Mouse (Mus musculus) lung, postnatal 0 days (tissue): ENCODE measurements around the gene Arsg. TPM values are rescaled to one million over a fixed set of nuclear protein-coding genes. Genes with fewer than 3 reads are reported as not detected.
A peak's percentile ranks its signal among the peaks of the same experiment; 100 is the strongest.

Experiments
- ATAC-seq: fragments of 200-750 bp; cut with Nextera tagmentation; 2 replicates; pipeline ENCODE4 v1.8.0; 2017; ENCODE audit warnings: moderate library complexity
- DNase-seq: peaks from one replicate; pipeline ENCODE4 v3.0.0-alpha.2; 2016; ENCODE audit warnings: low spot score
- H3K27ac ChIP-seq: fragments of 300-500 bp; sonication (generic); 2 replicates; pipeline ENCODE4 v1.5.1; 2014; ENCODE audit warnings: antibody characterized with exemption, mild to moderate bottlenecking, low read length, mixed read lengths
- H3K27me3 ChIP-seq: fragments of 300-500 bp; sonication (generic); replicated peaks from 2 replicates; pipeline ENCODE4 v1.6.1; 2014; ENCODE audit warnings: low read length, mixed read lengths; ENCODE audit not compliant: insufficient read depth
- H3K36me3 ChIP-seq: fragments of 300-500 bp; sonication (generic); 2 replicates; pipeline ENCODE4 v1.6.1; 2014; ENCODE audit warnings: low read length, mixed read lengths; ENCODE audit not compliant: insufficient read depth
- H3K4me1 ChIP-seq: fragments of 300-500 bp; sonication (generic); 2 replicates; pipeline ENCODE4 v1.6.1; 2014; ENCODE audit warnings: antibody characterized with exemption, low read depth, low read length, mixed read lengths; ENCODE audit not compliant: insufficient read depth
- H3K4me2 ChIP-seq: fragments of 300-500 bp; sonication (generic); replicated peaks from 2 replicates; pipeline ENCODE4 v1.6.1; 2014; ENCODE audit warnings: low read depth, mild to moderate bottlenecking, low read length, moderate library complexity, mixed read lengths
- H3K4me3 ChIP-seq: fragments of 300-500 bp; sonication (generic); 2 replicates; pipeline ENCODE4 v1.5.1; 2014; ENCODE audit warnings: low read depth, low read length
- H3K9ac ChIP-seq: fragments of 300-500 bp; sonication (generic); replicated peaks from 2 replicates; pipeline ENCODE4 v1.6.1; 2014; ENCODE audit warnings: low read depth, mild to moderate bottlenecking
- H3K9me3 ChIP-seq: fragments of 300-500 bp; sonication (generic); 2 replicates; pipeline ENCODE4 v1.6.1; 2016; ENCODE audit warnings: low read length, mixed read lengths
- CTCF ChIP-seq: IDR thresholded peaks from 2 replicates; pipeline ENCODE4 v1.5.1; 2016; ENCODE audit warnings: antibody characterized with exemption, mild to moderate bottlenecking
- EP300 ChIP-seq: IDR thresholded peaks from 2 replicates; pipeline ENCODE4 v1.6.1; 2016; ENCODE audit warnings: antibody characterized with exemption, mild to moderate bottlenecking, control low read depth
- WGBS: fragments of 180-500 bp; shearing (Covaris S2); extraction: QIAGEN DNeasy Blood & Tissue Kit; methylation state at CpG from one replicate; pipeline ENCODE4 v1.1.7; 2014; 5-methylcytosine and 5-hydroxymethylcytosine counted together
- polyA plus RNA-seq: library from polyadenylated mRNA; unstranded; fragments of >200 nt; fragmentation: Nextera tagmentation; extraction: Ambion mirVana; gene quantifications from 2 replicates; pipeline ENCODE4 v1.2.1, GENCODE M21; 2015

Arsg gene
- polyA plus RNA-seq, 1 experiment from 2014 or later = 7.1 TPM

- no peaks in the 10 kb centered on the region for H3K36me3 ChIP-seq
- no peak overlapping the region for H3K4me3 ChIP-seq
- no peak overlapping the region for H3K27ac ChIP-seq
- H3K4me2 ChIP-seq = no peak overlapping the region
- H3K9me3 ChIP-seq = no peaks in the 10 kb centered on the region
- DNase-seq = no peak
- H3K27me3 ChIP-seq = no peaks in the 10 kb centered on the region
- no peaks in the 10 kb centered on the region for H3K4me1 ChIP-seq
- TF ChIP-seq EP300 = no peak
- no peak for TF ChIP-seq CTCF
- no peak for ATAC-seq
- H3K9ac ChIP-seq = no peak overlapping the region
- WGBS = 42% methylated on average over 7 of the region's 7 CpGs
Observed at GRCm38 (mm10) chr11:109520958-109521357, 47.8 kb downstream of the Arsg start.

DNA sequence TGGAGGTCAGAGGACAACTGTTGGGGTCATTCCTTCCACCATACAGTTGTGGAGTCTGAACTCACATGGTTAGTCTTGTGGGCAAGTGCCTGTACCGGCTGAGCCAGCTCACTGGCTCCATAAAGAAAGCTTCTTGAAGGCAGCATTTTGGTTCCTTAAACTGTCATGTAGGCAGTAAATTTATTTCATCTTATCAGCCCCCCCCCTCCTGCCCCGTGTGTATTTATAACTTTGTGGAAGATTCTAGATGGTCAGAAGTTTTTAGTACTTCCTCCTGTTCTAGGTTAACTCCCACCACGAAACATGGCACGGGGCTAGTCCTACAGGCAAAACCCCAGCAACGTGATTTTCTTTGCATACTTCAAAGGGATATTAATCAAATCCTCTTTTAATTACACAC lies 51.7 kb downstream of the Arsg start:
- no peaks in the 10 kb centered on the region for H3K27me3 ChIP-seq
- no peaks in the 10 kb centered on the region for H3K36me3 ChIP-seq
- DNase-seq = no peak
- 80% methylated on average over 5 of the region's 5 CpGs for WGBS
- no peak overlapping the region for H3K27ac ChIP-seq
- no peak for TF ChIP-seq CTCF
- TF ChIP-seq EP300 = no peak
- H3K4me2 ChIP-seq = no peak overlapping the region
- H3K9me3 ChIP-seq = no peaks in the 10 kb centered on the region
- H3K4me3 ChIP-seq = no peak overlapping the region
- no peak overlapping the region for H3K9ac ChIP-seq
- no peaks in the 10 kb centered on the region for H3K4me1 ChIP-seq
- ATAC-seq = no peak

GRCm38 (mm10) chr11:109525571-109525970 lies 52.4 kb downstream of the Arsg start:
- Histone ChIP-seq H3K27me3 (no peaks in the 10 kb centered on the region), H3K9me3 (no peaks in the 10 kb centered on the region), H3K36me3 (no peaks in the 10 kb centered on the region), H3K4me2 (no peak overlapping the region), H3K27ac (no peak overlapping the region), H3K4me1 (no peaks in the 10 kb centered on the region), H3K4me3 (no peak overlapping the region), H3K9ac (no peak overlapping the region)
- 88% methylated on average over 4 of the region's 4 CpGs for WGBS
- ATAC-seq (no peak), DNase-seq (no peak)
- no peak for TF ChIP-seq CTCF

DNA sequence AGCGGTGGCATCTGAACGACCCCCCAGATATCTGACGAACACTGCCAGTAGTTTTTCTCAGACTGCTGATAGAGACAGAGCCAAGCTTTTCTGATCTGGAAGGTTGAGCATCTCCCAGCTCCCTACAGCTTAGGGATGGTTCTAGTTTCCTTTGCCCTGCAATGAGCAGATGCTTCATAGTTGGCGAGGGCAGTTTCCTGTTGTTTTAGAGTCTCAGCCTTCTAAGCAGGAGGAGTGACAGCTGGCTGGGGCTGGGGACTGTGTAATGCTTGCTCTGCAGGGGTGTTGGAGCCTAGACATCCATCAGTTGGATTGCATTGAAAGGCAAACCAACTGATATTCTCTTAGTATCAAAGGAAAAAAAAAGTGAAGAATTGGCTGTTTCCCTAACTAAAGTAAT lies 56.9 kb downstream of the Arsg start:
- no peak overlapping the region for H3K4me3 ChIP-seq
- TF ChIP-seq CTCF = no peak
- no peak for TF ChIP-seq EP300
- no peak overlapping the region for H3K27ac ChIP-seq
- H3K9me3 ChIP-seq = no peaks in the 10 kb centered on the region
- H3K9ac ChIP-seq = no peak overlapping the region
- DNase-seq (no peak), ATAC-seq (no peak)
- no peaks in the 10 kb centered on the region for H3K4me1 ChIP-seq
- 72% methylated on average over 4 of the region's 4 CpGs for WGBS
- no peak overlapping the region for H3K4me2 ChIP-seq
- no peaks in the 10 kb centered on the region for H3K36me3 ChIP-seq
- no peaks in the 10 kb centered on the region for H3K27me3 ChIP-seq

DNA sequence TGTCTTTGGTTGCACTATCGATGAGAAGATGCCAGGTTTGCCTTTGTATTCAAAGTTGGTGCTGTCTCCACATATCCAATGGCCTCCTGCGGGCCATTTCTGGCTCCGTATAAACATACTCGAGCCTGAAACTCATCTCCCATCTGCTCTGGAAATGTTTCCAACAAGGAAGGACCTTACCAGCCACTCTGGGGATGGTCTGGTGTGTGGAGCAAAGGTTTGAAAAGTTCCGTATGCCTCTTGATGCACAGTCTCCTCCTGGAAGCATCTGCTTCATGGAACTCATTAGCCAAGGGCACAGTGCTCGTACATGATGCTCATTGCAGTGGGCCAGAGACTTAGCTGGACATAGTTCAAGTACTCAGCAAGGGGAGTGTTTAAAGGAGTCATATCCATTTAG lies 62.8 kb downstream of the Arsg start:
- H3K27me3 ChIP-seq = no peaks in the 10 kb centered on the region
- 86% methylated on average over 6 of the region's 6 CpGs for WGBS
- ATAC-seq = no peak

DNA sequence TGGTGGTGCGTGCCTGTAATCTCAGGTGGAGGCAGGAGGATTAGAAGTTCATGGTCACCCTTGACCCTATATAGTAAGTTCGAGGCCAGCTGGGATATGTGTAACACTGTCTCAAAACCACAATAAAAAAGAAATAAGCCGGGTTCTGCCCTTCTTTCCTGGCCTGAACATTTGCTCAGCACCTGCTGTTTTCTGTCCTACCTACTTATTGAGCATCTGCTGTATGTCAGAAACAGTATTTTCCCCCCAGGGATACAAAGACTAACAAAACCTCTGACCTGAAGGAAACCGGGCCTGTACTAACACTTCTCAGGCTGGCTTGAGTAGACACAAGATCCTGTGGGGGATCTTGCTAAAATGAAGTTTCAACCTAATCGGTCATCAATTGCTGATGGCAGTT lies 63.8 kb downstream of the Arsg start:
- no peak for ATAC-seq
- Histone ChIP-seq H3K27ac (no peak overlapping the region), H3K4me1 (no peaks in the 10 kb centered on the region), H3K4me3 (no peak overlapping the region), H3K9ac (no peak overlapping the region), H3K9me3 (no peaks in the 10 kb centered on the region), H3K4me2 (no peak overlapping the region), H3K36me3 (no peaks in the 10 kb centered on the region), H3K27me3 (no peaks in the 10 kb centered on the region)
- WGBS = 70% methylated on average over 5 of the region's 5 CpGs
- no peak for TF ChIP-seq CTCF
- no peak for TF ChIP-seq EP300
- DNase-seq = no peak

More for the DNA sequence above, 62.8 kb downstream of the Arsg start:
- Histone ChIP-seq H3K4me1 (no peaks in the 10 kb centered on the region), H3K4me2 (no peak overlapping the region), H3K9ac (no peak overlapping the region), H3K27ac (no peak overlapping the region), H3K4me3 (no peak overlapping the region), H3K36me3 (no peaks in the 10 kb centered on the region), H3K9me3 (no peaks in the 10 kb centered on the region)
- DNase-seq = no peak
- TF ChIP-seq EP300 (no peak), CTCF (no peak)

GRCm38 (mm10) chr11:109539290-109539689 lies 66.1 kb downstream of the Arsg start:
- peak; percentile 50 for ATAC-seq
- Histone ChIP-seq H3K9me3 (no peaks in the 10 kb centered on the region), H3K4me1 (no peaks in the 10 kb centered on the region), H3K4me3 (no peak overlapping the region), H3K27ac (no peak overlapping the region), H3K27me3 (no peaks in the 10 kb centered on the region), H3K9ac (no peak overlapping the region), H3K36me3 (no peaks in the 10 kb centered on the region), H3K4me2 (no peak overlapping the region)
- 39% methylated on average over 6 of the region's 6 CpGs for WGBS
- peak; percentile 30 for DNase-seq
- TF ChIP-seq EP300 = no peak
